Mouse (Mus musculus): ENCODE data around the gene Frmd4a.

DNA sequence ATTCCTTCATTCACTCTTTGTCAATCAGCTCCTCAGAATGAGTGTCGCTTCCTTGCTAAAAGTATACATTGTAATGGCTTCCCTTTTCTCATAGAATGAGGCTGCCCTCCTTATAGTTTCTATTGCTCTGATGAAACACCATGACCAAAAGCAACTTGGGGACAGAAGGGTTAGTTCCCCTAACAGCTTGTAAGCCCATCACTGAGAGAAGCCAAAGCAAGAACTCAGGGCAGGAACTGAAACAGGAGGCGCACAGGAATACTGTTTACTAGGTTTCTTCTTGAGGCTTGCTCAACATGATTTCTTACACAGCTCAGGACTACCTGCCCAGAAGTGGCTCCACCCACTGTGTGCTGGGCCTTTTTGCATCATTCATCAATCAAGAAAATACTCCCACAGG is 273.0 kb downstream of the Frmd4a start:
- TF ChIP-seq CTCF (IDR thresholded peaks at IDR 0.05; ENCODE audit: low read depth) = no peak
- TF ChIP-seq EP300 (IDR thresholded peaks at IDR 0.05; ENCODE audit: low read depth) = no peak

All from heart, postnatal 0 days (tissue).